Mouse (Mus musculus) heart, embryonic 13.5 days (tissue): ENCODE measurements around the gene Yipf7. TPM values are rescaled to one million over a fixed set of nuclear protein-coding genes. Genes with fewer than 3 reads are reported as not detected.

Experiments used
- ATAC-seq: fragments of 200-750 bp; cut with Nextera tagmentation; 2 replicates; pipeline ENCODE4 v1.8.0; 2017; ENCODE audit warnings: moderate TSS enrichment; ENCODE audit not compliant: insufficient number of reproducible peaks, low FRiP score, low TSS enrichment; ENCODE audit errors: extremely low read depth
- H3K27ac ChIP-seq: fragments of 300-500 bp; sonication (generic); replicated peaks from 2 replicates; pipeline ENCODE4 v1.5.1; 2015; ENCODE audit warnings: moderate library complexity, mild to moderate bottlenecking, inconsistent platforms
- H3K27me3 ChIP-seq: fragments of 300-500 bp; sonication (generic); replicated peaks from 2 replicates; pipeline ENCODE4 v1.6.1; 2015; ENCODE audit warnings: mild to moderate bottlenecking, inconsistent platforms
- H3K36me3 ChIP-seq: fragments of 300-500 bp; sonication (generic); 2 replicates; pipeline ENCODE4 v1.6.1; 2015; ENCODE audit warnings: mild to moderate bottlenecking, inconsistent platforms
- H3K4me1 ChIP-seq: fragments of 300-500 bp; sonication (generic); 2 replicates; pipeline ENCODE4 v1.6.1; 2015; ENCODE audit warnings: inconsistent platforms
- H3K4me2 ChIP-seq: fragments of 300-500 bp; sonication (generic); 2 replicates; pipeline ENCODE4 v1.6.1; 2015; ENCODE audit warnings: inconsistent platforms, mild to moderate bottlenecking, moderate library complexity
- H3K4me3 ChIP-seq: fragments of 300-500 bp; sonication (generic); 2 replicates; pipeline ENCODE4 v1.5.1; 2015; ENCODE audit warnings: moderate library complexity, mild to moderate bottlenecking, inconsistent platforms
- H3K9ac ChIP-seq: fragments of 300-500 bp; sonication (generic); 2 replicates; pipeline ENCODE4 v1.6.1; 2015; ENCODE audit warnings: inconsistent platforms, mild to moderate bottlenecking, moderate library complexity
- H3K9me3 ChIP-seq: fragments of 300-500 bp; sonication (generic); 2 replicates; pipeline ENCODE4 v1.6.1; 2016; ENCODE audit warnings: inconsistent platforms
- WGBS: fragments of 180-500 bp; shearing (Covaris S2); methylation state at CpG from one replicate; pipeline ENCODE4 v1.1.7; 2015; ENCODE audit warnings: mixed read lengths; 5-methylcytosine and 5-hydroxymethylcytosine counted together
- polyA plus RNA-seq: library from polyadenylated mRNA; unstranded; fragments of >200 nt; fragmentation: Nextera tagmentation; extraction: Ambion mirVana; gene quantifications from 2 replicates; pipeline ENCODE4 v1.2.1, GENCODE M21; 2015

Gene Yipf7
- 6.5 and 9.6 TPM in 2 replicates for polyA plus RNA-seq

GRCm38 (mm10) chr5:69542489-69542888, at the start of gene Yipf7:
TSS of gene Yipf7 (minus strand) at chr5:69542648.
- Histone ChIP-seq H3K9me3 (no peaks in the 10 kb centered on the region), H3K9ac (no peak within 1 kb of the TSS), H3K36me3 (no peaks in the 10 kb centered on the region), H3K27ac (peak within 1 kb of the TSS; percentile 60), H3K4me2 (peak within 1 kb of the TSS; percentile 44), H3K4me3 (0 out of 2 replicates have a peak within 1 kb of the TSS, but pooled peaks have one; percentile 13), H3K4me1 (peaks cover 7% of the 10 kb centered on the region), H3K27me3 (no peaks in the 10 kb centered on the region)
- 31% methylated on average over 4 of the region's 4 CpGs for WGBS
- ATAC-seq: no peak

- ATAC-seq: peak; percentile 83
- no peaks in the 10 kb centered on the region for H3K27me3 ChIP-seq
- H3K9me3 ChIP-seq: no peaks in the 10 kb centered on the region
- H3K4me1 ChIP-seq: peaks cover 11% of the 10 kb centered on the region
- peak within 1 kb of the TSS; percentile 81 for H3K27ac ChIP-seq
- 3% methylated on average over 42 of the region's 42 CpGs for WGBS
- H3K36me3 ChIP-seq: peaks cover 17% of the 10 kb centered on the region
- peak within 1 kb of the TSS; percentile 77 for H3K4me3 ChIP-seq
- peak within 1 kb of the TSS; percentile 79 for H3K4me2 ChIP-seq
- H3K9ac ChIP-seq: peak within 1 kb of the TSS; percentile 90
Measured at GRCm38 (mm10) chr5:69591640-69592461, 49.4 kb upstream of the Yipf7 start, which contains the start of gene Gnpda2. TSS of gene Gnpda2 (minus strand) at chr5:69592340.

GRCm38 (mm10) chr5:69557404-69557935, 15.0 kb upstream of the Yipf7 start:
- H3K4me2 ChIP-seq: peak overlapping the region; percentile 80
- peak overlapping the region; percentile 85 for H3K27ac ChIP-seq
- H3K36me3 ChIP-seq: peaks cover 29% of the 10 kb centered on the region
- no peaks in the 10 kb centered on the region for H3K27me3 ChIP-seq
- no peak for ATAC-seq
- peak overlapping the region; percentile 80 for H3K4me3 ChIP-seq
- H3K9me3 ChIP-seq: no peaks in the 10 kb centered on the region
- peaks cover 9% of the 10 kb centered on the region for H3K4me1 ChIP-seq
- WGBS: 13% methylated on average over 16 of the region's 16 CpGs
- H3K9ac ChIP-seq: peak overlapping the region; percentile 97

GRCm38 (mm10) chr5:69556628-69557403, 14.4 kb upstream of the Yipf7 start, which contains the start of gene Guf1:
TSS of gene Guf1 (plus strand) at chr5:69556923.
- ATAC-seq: peak; percentile 85
- Histone ChIP-seq H3K27ac (peak within 1 kb of the TSS; percentile 85), H3K9me3 (no peaks in the 10 kb centered on the region), H3K4me1 (peaks cover 9% of the 10 kb centered on the region), H3K36me3 (peaks cover 25% of the 10 kb centered on the region), H3K4me2 (peak within 1 kb of the TSS; percentile 80), H3K9ac (peak within 1 kb of the TSS; percentile 97), H3K4me3 (peak within 1 kb of the TSS; percentile 80), H3K27me3 (no peaks in the 10 kb centered on the region)
- 2% methylated on average over 72 of the region's 72 CpGs for WGBS

- Histone ChIP-seq H3K9ac (no peak overlapping the region), H3K27ac (0 out of 2 replicates have a peak overlapping the region, but pooled peaks have one; percentile 36), H3K4me1 (peaks cover 7% of the 10 kb centered on the region), H3K27me3 (no peaks in the 10 kb centered on the region), H3K9me3 (no peaks in the 10 kb centered on the region), H3K4me2 (no peak overlapping the region), H3K4me3 (no peak overlapping the region), H3K36me3 (no peaks in the 10 kb centered on the region)
- WGBS: 76% methylated on average over 1 of the region's 1 CpGs
- no peak for ATAC-seq
Measured at GRCm38 (mm10) chr5:69541680-69542079, 768 bp downstream of the Yipf7 start.

- H3K9me3 ChIP-seq: no peaks in the 10 kb centered on the region
- no peaks in the 10 kb centered on the region for H3K4me1 ChIP-seq
Measured at GRCm38 (mm10) chr5:69523944-69524343, 18.5 kb downstream of the Yipf7 start.

GRCm38 (mm10) chr5:69522064-69522463, 20.4 kb downstream of the Yipf7 start:
- Histone ChIP-seq H3K4me1 (no peaks in the 10 kb centered on the region), H3K4me2 (peak overlapping the region; percentile 12; the same call in 1 of the 2 replicates), H3K4me3 (no peak overlapping the region), H3K27ac (no peak overlapping the region), H3K9ac (no peak overlapping the region), H3K27me3 (no peaks in the 10 kb centered on the region), H3K9me3 (no peaks in the 10 kb centered on the region), H3K36me3 (no peaks in the 10 kb centered on the region)
- ATAC-seq: no peak
- WGBS: 56% methylated on average over 5 of the region's 5 CpGs

More at GRCm38 (mm10) chr5:69523944-69524343, 18.5 kb downstream of the Yipf7 start:
- Histone ChIP-seq H3K27me3 (no peaks in the 10 kb centered on the region), H3K36me3 (no peaks in the 10 kb centered on the region), H3K27ac (no peak overlapping the region), H3K9ac (no peak overlapping the region), H3K4me3 (no peak overlapping the region), H3K4me2 (no peak overlapping the region)
- ATAC-seq: no peak

GRCm38 (mm10) chr5:69520661-69521278, 21.7 kb downstream of the Yipf7 start:
- Histone ChIP-seq H3K4me2 (no peak overlapping the region), H3K27ac (no peak overlapping the region), H3K36me3 (no peaks in the 10 kb centered on the region), H3K9ac (no peak overlapping the region), H3K27me3 (no peaks in the 10 kb centered on the region), H3K9me3 (no peaks in the 10 kb centered on the region), H3K4me1 (no peaks in the 10 kb centered on the region), H3K4me3 (no peak overlapping the region)
- 34% methylated on average over 7 of the region's 7 CpGs for WGBS
- ATAC-seq: no peak

GRCm38 (mm10) chr5:69512203-69512602, 30.2 kb downstream of the Yipf7 start:
- H3K27ac ChIP-seq: no peak overlapping the region
- H3K4me1 ChIP-seq: no peaks in the 10 kb centered on the region
- ATAC-seq: no peak
- H3K9me3 ChIP-seq: no peaks in the 10 kb centered on the region
- no peak overlapping the region for H3K4me3 ChIP-seq
- H3K9ac ChIP-seq: no peak overlapping the region
- H3K27me3 ChIP-seq: no peaks in the 10 kb centered on the region
- no peak overlapping the region for H3K4me2 ChIP-seq
- WGBS: 57% methylated on average over 4 of the region's 4 CpGs
- H3K36me3 ChIP-seq: no peaks in the 10 kb centered on the region

GRCm38 (mm10) chr5:69511631-69512030, 30.8 kb downstream of the Yipf7 start:
- no peak overlapping the region for H3K4me3 ChIP-seq
- H3K36me3 ChIP-seq: no peaks in the 10 kb centered on the region
- H3K9ac ChIP-seq: no peak overlapping the region
- no peaks in the 10 kb centered on the region for H3K27me3 ChIP-seq
- H3K4me2 ChIP-seq: no peak overlapping the region
- H3K4me1 ChIP-seq: no peaks in the 10 kb centered on the region
- no peaks in the 10 kb centered on the region for H3K9me3 ChIP-seq
- no peak overlapping the region for H3K27ac ChIP-seq
- 45% methylated on average over 3 of the region's 3 CpGs for WGBS
- ATAC-seq: no peak

- H3K9ac ChIP-seq: no peak overlapping the region
Measured at GRCm38 (mm10) chr5:69507045-69507444, 35.4 kb downstream of the Yipf7 start.

More at GRCm38 (mm10) chr5:69507045-69507444, 35.4 kb downstream of the Yipf7 start:
- no peak for ATAC-seq
- no peaks in the 10 kb centered on the region for H3K36me3 ChIP-seq
- H3K9me3 ChIP-seq: no peaks in the 10 kb centered on the region
- no peaks in the 10 kb centered on the region for H3K4me1 ChIP-seq
- H3K27me3 ChIP-seq: no peaks in the 10 kb centered on the region
- H3K27ac ChIP-seq: no peak overlapping the region
- no peak overlapping the region for H3K4me3 ChIP-seq
- no peak overlapping the region for H3K4me2 ChIP-seq
- WGBS: 70% methylated on average over 3 of the region's 3 CpGs
